8 mouse cellular contexts compared by ENCODE assay signal in the genomic region with DNA sequence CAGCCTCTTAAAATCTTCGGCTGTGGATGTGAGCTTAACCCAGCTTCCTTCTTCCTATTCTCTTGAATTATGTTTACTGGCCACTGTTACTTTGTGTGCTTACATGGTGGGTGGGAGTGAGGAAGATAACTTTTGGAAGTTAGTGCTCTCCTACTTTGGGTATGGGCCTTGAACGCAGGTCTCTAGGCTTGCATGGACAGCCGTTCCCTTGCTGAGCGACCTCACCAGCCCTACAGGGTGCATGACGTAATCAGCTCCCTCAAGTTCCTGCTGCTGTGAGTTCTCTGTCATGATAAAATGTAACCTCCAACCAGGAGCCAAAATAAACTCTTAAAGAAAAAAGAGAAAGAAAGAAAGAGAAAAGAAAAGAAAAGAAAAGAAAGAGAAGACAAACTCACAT. TPM values are rescaled to one million over a fixed set of nuclear protein-coding genes. Genes with fewer than 3 reads are reported as not detected.
A peak's percentile ranks its signal among the peaks of the same experiment; 100 is the strongest.
DNase-seq lines count a peak whose midpoint lies in the region; ATAC-seq lines count a peak whose summit lies in the region.

No protein-coding gene starts in this region.

- ATAC-seq in heart, embryonic 14.5 days (ENCODE audit: insufficient number of reproducible peaks, insufficient read depth, low FRiP score, low read depth), result no peak
- ATAC-seq in forebrain, embryonic 16.5 days, result no peak
- ATAC-seq in liver, embryonic 16.5 days (ENCODE audit: low read depth), result no peak

- peak overlapping the region; percentile 39 to 48; a peak in 3 of 4 replicates for H3K27ac ChIP-seq in heart, embryonic 14.5 days (replicated peaks in 1 of 2; ENCODE audit: control insufficient read depth in 1 of 2, insufficient read depth in 1 of 2, low read depth in 2 of 2, low read length in 2 of 2)
- H3K27ac ChIP-seq in forebrain, embryonic 16.5 days (ENCODE audit: low read length), result no peak overlapping the region
- H3K27ac ChIP-seq in liver, embryonic 16.5 days (ENCODE audit: low read length), result no peak overlapping the region

- H3K27me3 ChIP-seq in heart, embryonic 14.5 days (ENCODE audit: control insufficient read depth, insufficient read depth, low read length), result no peaks in the 10 kb centered on the region
- no peaks in the 10 kb centered on the region for H3K27me3 ChIP-seq in forebrain, embryonic 16.5 days (replicated peaks; ENCODE audit: control insufficient read depth, insufficient read depth, low read length)
- H3K27me3 ChIP-seq in liver, embryonic 16.5 days (ENCODE audit: control insufficient read depth, insufficient read depth, low read depth, low read length), result no peaks in the 10 kb centered on the region

- 47% methylated on average over 5 of the region's 5 CpGs for WGBS in heart, embryonic 14.5 days
- 70% methylated on average over 5 of the region's 5 CpGs for WGBS in forebrain, embryonic 16.5 days
- WGBS in liver, embryonic 16.5 days (ENCODE audit: insufficient replicate concordance), result 45% methylated on average over 5 of the region's 5 CpGs

- peaks cover 25 to 32% of the 10 kb centered on the region in 2 experiments for H3K4me1 ChIP-seq in heart, embryonic 14.5 days (ENCODE audit: control insufficient read depth in 2 of 2, insufficient read depth in 2 of 2, low read length in 2 of 2)
- peaks cover 27% of the 10 kb centered on the region for H3K4me1 ChIP-seq in forebrain, embryonic 16.5 days (replicated peaks; ENCODE audit: control insufficient read depth, insufficient read depth, low read length)
- peaks cover 3% of the 10 kb centered on the region; the same call in 1 of the 2 replicates for H3K4me1 ChIP-seq in liver, embryonic 16.5 days (ENCODE audit: control insufficient read depth, low read depth, low read length)

- peak overlapping the region in 1 of 2 experiments; percentile 17; a peak in 1 of 4 replicates for H3K4me3 ChIP-seq in heart, embryonic 14.5 days (ENCODE audit: control insufficient read depth in 1 of 2, insufficient read depth in 1 of 2, low read depth in 1 of 2, low read length in 2 of 2)
- H3K4me3 ChIP-seq in forebrain, embryonic 16.5 days (replicated peaks; ENCODE audit: low read length), result no peak overlapping the region
- H3K4me3 ChIP-seq in liver, embryonic 16.5 days (ENCODE audit: low read depth, low read length), result peak overlapping the region; percentile 17; the same call in 1 of the 2 replicates

- no peaks in the 10 kb centered on the region for H3K36me3 ChIP-seq in heart, embryonic 14.5 days (ENCODE audit: control insufficient read depth, insufficient read depth, low read length)
- no peaks in the 10 kb centered on the region for H3K36me3 ChIP-seq in forebrain, embryonic 16.5 days (ENCODE audit: control insufficient read depth, insufficient read depth)
- no peaks in the 10 kb centered on the region for H3K36me3 ChIP-seq in liver, embryonic 16.5 days (ENCODE audit: control insufficient read depth, insufficient read depth)

- peak overlapping the region; percentile 57 for H3K9ac ChIP-seq in heart, embryonic 14.5 days (ENCODE audit: low read length)
- no peak overlapping the region for H3K9ac ChIP-seq in forebrain, embryonic 16.5 days (replicated peaks; ENCODE audit: low read depth, low read length)
- H3K9ac ChIP-seq in liver, embryonic 16.5 days (ENCODE audit: low read depth, low read length), result no peak overlapping the region

- no peaks in the 10 kb centered on the region for H3K9me3 ChIP-seq in heart, embryonic 14.5 days (ENCODE audit: control insufficient read depth, low read length)
- no peaks in the 10 kb centered on the region for H3K9me3 ChIP-seq in forebrain, embryonic 16.5 days (ENCODE audit: control insufficient read depth, low read length)
- H3K9me3 ChIP-seq in liver, embryonic 16.5 days (replicated peaks; ENCODE audit: control insufficient read depth, low read length), result no peaks in the 10 kb centered on the region

- H3K4me2 ChIP-seq in heart, embryonic 14.5 days (ENCODE audit: low read length), result peak overlapping the region; percentile 64
- H3K4me2 ChIP-seq in forebrain, embryonic 16.5 days (ENCODE audit: low read length), result peak overlapping the region; percentile 43
- H3K4me2 ChIP-seq in liver, embryonic 16.5 days (ENCODE audit: low read depth, low read length), result peak overlapping the region; percentile 47

- no peak for DNase-seq in heart, adult 18-20 months
- peak; percentile 26 for DNase-seq in MN1 (ENCODE audit: low spot score)
- no peak for DNase-seq in cerebellum, adult 9-11 months
- no peak for DNase-seq in cerebellum, adult 11 months
- no peak for DNase-seq in thymus, postnatal 0 days (ENCODE audit: low spot score)

RNA-seq across cellular contexts. Expression of a gene that starts 13.9 kb away (rescaled TPM):
- 1.1 and 1.9 TPM in 2 replicates for polyA plus RNA-seq in heart, embryonic 14.5 days (2014; fragmentation: Nextera tagmentation; extraction: Ambion mirVana)
- 1 to 10 TPM; 2.0 to 2.1 TPM for total RNA-seq in heart, adult 18-20 months (2021)
- 0.67 and 0.98 TPM in 2 replicates for polyA plus RNA-seq in forebrain, embryonic 16.5 days (2015; fragmentation: Nextera tagmentation; extraction: Ambion mirVana)
- polyA plus RNA-seq in liver, embryonic 16.5 days (2015; fragmentation: Nextera tagmentation; extraction: Ambion mirVana), result 0.08 and 0.13 TPM in 2 replicates
- polyA plus RNA-seq in thymus, postnatal 0 days (2015; fragmentation: Nextera tagmentation; extraction: Ambion mirVana), result 0.22 and 0.34 TPM in 2 replicates

RNA-seq across cellular contexts. Expression of a gene that starts 17.7 kb away (rescaled TPM):
- polyA plus RNA-seq in heart, embryonic 14.5 days (2014; fragmentation: Nextera tagmentation; extraction: Ambion mirVana), result 5.8 and 6.5 TPM in 2 replicates
- total RNA-seq in heart, adult 18-20 months (2021), result 1 to 10 TPM; 3.1 to 3.3 TPM
- polyA plus RNA-seq in forebrain, embryonic 16.5 days (2015; fragmentation: Nextera tagmentation; extraction: Ambion mirVana), result 7.4 and 8.4 TPM in 2 replicates
- 0.68 and 1.2 TPM in 2 replicates for polyA plus RNA-seq in liver, embryonic 16.5 days (2015; fragmentation: Nextera tagmentation; extraction: Ambion mirVana)
- 4.1 and 4.7 TPM in 2 replicates for polyA plus RNA-seq in thymus, postnatal 0 days (2015; fragmentation: Nextera tagmentation; extraction: Ambion mirVana)

RNA-seq across cellular contexts. Expression of a gene that starts 25.7 kb away (rescaled TPM):
- polyA plus RNA-seq in heart, embryonic 14.5 days (2014; fragmentation: Nextera tagmentation; extraction: Ambion mirVana), result 11.7 and 12.8 TPM in 2 replicates
- 10 to 100 TPM; 11.1 to 13.7 TPM for total RNA-seq in heart, adult 18-20 months (2021)
- 19.6 and 22.0 TPM in 2 replicates for polyA plus RNA-seq in forebrain, embryonic 16.5 days (2015; fragmentation: Nextera tagmentation; extraction: Ambion mirVana)
- polyA plus RNA-seq in liver, embryonic 16.5 days (2015; fragmentation: Nextera tagmentation; extraction: Ambion mirVana), result 1.2 TPM in 2 replicates
- polyA plus RNA-seq in thymus, postnatal 0 days (2015; fragmentation: Nextera tagmentation; extraction: Ambion mirVana), result 4.2 and 5.5 TPM in 2 replicates

Comparison
In these comparisons a context has a peak if more than half of its experiments do, and no peak if none do; other contexts are left out.
1. H3K27ac ChIP-seq: peak in heart, embryonic 14.5 days (2 of 2); none in forebrain, embryonic 16.5 days (single experiment) and liver, embryonic 16.5 days (single experiment).
2. Peak in every context shown above with its lines, with median percentiles within 50 percentile points of each other: H3K4me2 ChIP-seq.